8 mouse cellular contexts compared by ENCODE assay signal in genomic region chr14:74788766-74789165, GRCm38 (mm10). TPM values are rescaled to one million over a fixed set of nuclear protein-coding genes. Genes with fewer than 3 reads are reported as not detected.
DNase-seq lines count a peak whose midpoint lies in the region; ATAC-seq and TF ChIP-seq lines count a peak whose summit lies in the region.
"Had no signal": no experiment of that assay in that cellular context is flagged by ENCODE, and none has a peak within 500 bp of the region (broad histone marks: within the 10 kb centered on the region; RNA-seq: fewer than 3 reads in every experiment).

No protein-coding gene starts in this region.

- peak; percentile 26 to 37 for DNase-seq in heart, postnatal 14 days
- DNase-seq in ovary, postnatal 36 days (ENCODE audit: low spot score), result peak; percentile 33
- DNase-seq in ovary, adult 18-20 months (ENCODE audit: low spot score), result no peak

- no peak overlapping the region for H3K4me2 ChIP-seq in heart, embryonic 11.5 days

- no peak overlapping the region for H3K9ac ChIP-seq in heart, embryonic 11.5 days (ENCODE audit: low read depth, low read length)

- H3K4me1 ChIP-seq in heart, embryonic 11.5 days (ENCODE audit: control insufficient read depth, insufficient read depth, low read length), result peaks cover 10% of the 10 kb centered on the region; the same call in 1 of the 2 replicates
- H3K4me1 ChIP-seq in cortical plate, adult 2 months (ENCODE audit: control insufficient read depth, insufficient read depth, low read length), result peaks cover 1% of the 10 kb centered on the region; the same call in 1 of the 2 replicates

- 78% methylated on average over 8 of the region's 8 CpGs for WGBS in heart, embryonic 11.5 days (ENCODE audit: insufficient replicate concordance)

- no peak for TF ChIP-seq POLR2A in cortical plate, adult 2 months (IDR thresholded peaks at IDR 0.05; ENCODE audit: extremely low read depth, insufficient read depth, low read length)

- H3K9me3 ChIP-seq in heart, embryonic 11.5 days (replicated peaks; ENCODE audit: control insufficient read depth, low read length), result no peaks in the 10 kb centered on the region

- H3K4me3 ChIP-seq in heart, embryonic 11.5 days (ENCODE audit: low read depth, low read length), result no peak overlapping the region
- no peak overlapping the region for H3K4me3 ChIP-seq in cortical plate, adult 2 months (ENCODE audit: insufficient read depth, low read length)

- no peak for ATAC-seq in heart, embryonic 11.5 days (replicated peaks; ENCODE audit: insufficient number of reproducible peaks, low FRiP score, low TSS enrichment)
- ATAC-seq in megakaryocyte progenitor cell, adult 5-6 weeks (replicated peaks; ENCODE audit: poor library complexity), result peak; percentile 26; the same call in 1 of the 2 replicates
- no peak for ATAC-seq in megakaryocyte-erythroid progenitor cell, adult 5-6 weeks (replicated peaks; ENCODE audit: low FRiP score, low TSS enrichment, poor library complexity, severe bottlenecking)
- ATAC-seq: hindbrain, embryonic 16.5 days had no signal

- H3K27me3 ChIP-seq in heart, embryonic 11.5 days (ENCODE audit: control insufficient read depth, insufficient read depth, low read length), result no peaks in the 10 kb centered on the region

- H3K36me3 ChIP-seq in heart, embryonic 11.5 days (ENCODE audit: control insufficient read depth, insufficient read depth, low read length), result no peaks in the 10 kb centered on the region

- intact Hi-C loops in heart, postnatal 14 days (cut with DNase I), result loop anchor here (1.0 kb wide), 1 partner anchor 202 kb away; no protein-coding TSS in a partner anchor

- peak; percentile 24; the same call in 1 of the 2 replicates for TF ChIP-seq CTCF in cortical plate, adult 2 months (IDR thresholded peaks at IDR 0.05; ENCODE audit: extremely low read depth, insufficient read depth, low read length)

- no peak overlapping the region for H3K27ac ChIP-seq in heart, embryonic 11.5 days (ENCODE audit: low read depth, low read length)
- no peak overlapping the region for H3K27ac ChIP-seq in cortical plate, adult 2 months (ENCODE audit: insufficient read depth, low read length)

RNA-seq across cellular contexts. Expression of gene Esd, which starts 56.7 kb away (rescaled TPM):
- total RNA-seq in heart, postnatal 14 days (2021), result 100 to 1,000 TPM; 129 to 131 TPM
- 280 and 304 TPM in 2 replicates for polyA plus RNA-seq in heart, embryonic 11.5 days (2014; fragmentation: Nextera tagmentation; extraction: Ambion mirVana)
- 82.0 and 88.3 TPM in 2 replicates for polyA plus RNA-seq in cortical plate, adult 2 months (2012; rRNA removed)
- total RNA-seq in megakaryocyte progenitor cell, adult 5-6 weeks (2015), result 221 and 234 TPM in 2 replicates
- 209 and 248 TPM in 2 replicates for total RNA-seq in megakaryocyte progenitor cell, adult 5-6 weeks (2017)
- 143 and 153 TPM in 2 replicates for total RNA-seq in megakaryocyte-erythroid progenitor cell, adult 5-6 weeks (2014; fragmentation: Nextera tagmentation)
- total RNA-seq in megakaryocyte-erythroid progenitor cell, adult 5-6 weeks (2017), result 255 and 340 TPM in 2 replicates
